Mouse (Mus musculus) liver, embryonic 16.5 days (tissue): ENCODE measurements around the gene Pdia2. TPM values are rescaled to one million over a fixed set of nuclear protein-coding genes. Genes with fewer than 3 reads are reported as not detected.
A peak's percentile ranks its signal among the peaks of the same experiment; 100 is the strongest.

Source experiments
- ATAC-seq: fragments of 200-750 bp; cut with Nextera tagmentation; 2 replicates; pipeline ENCODE4 v1.8.0; 2017; ENCODE audit warnings: low read depth, mild to moderate bottlenecking, moderate number of reproducible peaks, moderate library complexity
- H3K27ac ChIP-seq: fragments of 300-500 bp; sonication (generic); 2 replicates; pipeline ENCODE4 v1.5.1; 2014; ENCODE audit warnings: mild to moderate bottlenecking, low read length
- H3K27me3 ChIP-seq: fragments of 300-500 bp; sonication (generic); 2 replicates; pipeline ENCODE4 v1.6.1; 2014; ENCODE audit warnings: low read depth, low read length, mixed read lengths; ENCODE audit not compliant: control insufficient read depth, insufficient read depth
- H3K36me3 ChIP-seq: fragments of 300-500 bp; sonication (generic); 2 replicates; pipeline ENCODE4 v1.6.1; 2014; ENCODE audit warnings: mild to moderate bottlenecking; ENCODE audit not compliant: control insufficient read depth, insufficient read depth
- H3K4me1 ChIP-seq: fragments of 300-500 bp; sonication (generic); 2 replicates; pipeline ENCODE4 v1.6.1; 2014; ENCODE audit warnings: low read depth, low read length, mixed read lengths; ENCODE audit not compliant: control insufficient read depth
- H3K4me2 ChIP-seq: fragments of 300-500 bp; sonication (generic); 2 replicates; pipeline ENCODE4 v1.6.1; 2014; ENCODE audit warnings: low read depth, low read length, mixed read lengths
- H3K4me3 ChIP-seq: fragments of 300-500 bp; sonication (generic); 2 replicates; pipeline ENCODE4 v1.5.1; 2014; ENCODE audit warnings: low read depth, mild to moderate bottlenecking, low read length
- H3K9ac ChIP-seq: fragments of 300-500 bp; sonication (generic); 2 replicates; pipeline ENCODE4 v1.6.1; 2014; ENCODE audit warnings: low read depth, low read length
- H3K9me3 ChIP-seq: fragments of 300-500 bp; sonication (generic); replicated peaks from 2 replicates; pipeline ENCODE4 v1.6.1; 2016; ENCODE audit warnings: low read length; ENCODE audit not compliant: control insufficient read depth
- WGBS: fragments of 180-500 bp; shearing (Covaris S2); extraction: QIAGEN DNeasy Blood & Tissue Kit; methylation state at CpG from one replicate; pipeline ENCODE4 v1.1.7; 2014; ENCODE audit not compliant: insufficient replicate concordance; 5-methylcytosine and 5-hydroxymethylcytosine counted together
- polyA plus RNA-seq: library from polyadenylated mRNA; unstranded; fragments of >200 nt; fragmentation: Nextera tagmentation; extraction: Ambion mirVana; gene quantifications from 2 replicates; pipeline ENCODE4 v1.2.1, GENCODE M21; 2015

The Pdia2 gene
- polyA plus RNA-seq, 1 experiment from 2014 or later = 55.6 TPM

DNA sequence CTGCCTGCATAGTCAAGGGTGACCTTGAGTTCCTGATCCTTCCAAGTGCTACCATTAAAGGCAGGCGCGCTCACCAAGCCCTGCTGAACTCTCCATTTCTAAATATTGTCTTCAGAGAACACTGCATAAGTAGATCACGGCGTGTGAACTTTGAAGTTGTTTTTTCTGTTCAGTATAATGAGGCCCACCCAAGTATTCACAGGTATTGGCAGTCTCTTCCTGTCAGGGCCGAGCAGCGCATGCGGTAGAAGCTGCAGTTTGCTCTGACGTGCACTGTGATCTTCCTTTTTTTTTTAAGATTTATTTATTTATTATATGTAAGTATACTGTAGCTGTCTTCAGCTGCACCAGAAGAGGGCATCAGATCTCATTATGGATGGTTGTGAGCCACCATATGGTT lies 35.5 kb upstream of the Pdia2 start:
- Histone ChIP-seq H3K36me3 (no peaks in the 10 kb centered on the region), H3K4me2 (no peak overlapping the region), H3K4me3 (no peak overlapping the region), H3K27me3 (no peaks in the 10 kb centered on the region), H3K27ac (no peak overlapping the region), H3K4me1 (peaks cover 8% of the 10 kb centered on the region), H3K9ac (no peak overlapping the region), H3K9me3 (no peaks in the 10 kb centered on the region)
- ATAC-seq = no peak
- WGBS = 75% methylated on average over 8 of the region's 8 CpGs

DNA sequence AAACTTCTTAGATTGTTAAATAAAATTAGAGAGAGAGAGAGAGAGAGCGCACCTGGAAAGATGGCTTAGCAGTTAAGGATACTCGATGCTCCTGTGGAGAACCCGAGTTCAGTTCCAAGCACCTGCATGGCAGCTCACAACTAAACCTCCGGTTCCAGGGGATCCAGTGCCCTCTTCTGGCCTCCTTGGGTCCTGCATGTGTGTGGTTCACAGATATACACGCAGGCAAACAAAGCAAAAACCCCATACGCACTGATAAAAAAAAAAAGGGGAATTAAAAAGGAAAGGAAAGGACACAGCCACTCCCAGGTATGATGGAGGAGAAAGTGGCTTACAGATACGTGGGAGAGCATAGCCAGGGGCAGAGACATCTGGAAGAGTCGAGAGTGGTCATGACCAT lies 34.0 kb upstream of the Pdia2 start:
- Histone ChIP-seq H3K4me1 (peaks cover 7% of the 10 kb centered on the region), H3K27ac (no peak overlapping the region), H3K4me2 (no peak overlapping the region), H3K9me3 (no peaks in the 10 kb centered on the region), H3K4me3 (no peak overlapping the region), H3K27me3 (no peaks in the 10 kb centered on the region), H3K9ac (no peak overlapping the region), H3K36me3 (no peaks in the 10 kb centered on the region)
- WGBS = 65% methylated on average over 8 of the region's 8 CpGs
- no peak for ATAC-seq

DNA sequence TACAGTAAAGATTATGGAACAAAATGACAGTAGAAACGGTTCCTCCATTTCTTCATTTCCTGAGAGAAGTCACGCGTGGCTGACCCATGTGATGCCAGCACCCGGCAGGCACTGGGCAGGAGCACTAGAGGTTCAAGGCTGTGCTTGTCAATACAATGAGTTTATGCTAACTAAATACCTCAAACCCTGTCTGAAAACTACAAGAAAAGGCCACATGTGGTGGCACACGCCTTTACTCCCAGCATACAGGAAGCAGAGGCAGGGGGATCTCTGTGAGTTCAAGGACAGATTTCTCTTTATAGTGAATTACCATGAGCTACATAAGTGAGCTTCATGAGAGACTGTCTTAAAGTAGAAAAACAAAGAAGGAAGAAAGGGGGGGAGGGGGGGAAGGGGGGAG lies 32.3 kb upstream of the Pdia2 start:
- H3K9ac ChIP-seq = no peak overlapping the region
- 0 out of 2 replicates have a peak overlapping the region, but pooled peaks have one; percentile 17 for H3K27ac ChIP-seq
- 60% methylated on average over 5 of the region's 5 CpGs for WGBS
- no peaks in the 10 kb centered on the region for H3K9me3 ChIP-seq
- no peak overlapping the region for H3K4me3 ChIP-seq
- no peak for ATAC-seq
- no peaks in the 10 kb centered on the region; the same call in 1 of the 2 replicates for H3K4me1 ChIP-seq
- no peaks in the 10 kb centered on the region for H3K27me3 ChIP-seq
- H3K4me2 ChIP-seq = no peak overlapping the region
- H3K36me3 ChIP-seq = no peaks in the 10 kb centered on the region

DNA sequence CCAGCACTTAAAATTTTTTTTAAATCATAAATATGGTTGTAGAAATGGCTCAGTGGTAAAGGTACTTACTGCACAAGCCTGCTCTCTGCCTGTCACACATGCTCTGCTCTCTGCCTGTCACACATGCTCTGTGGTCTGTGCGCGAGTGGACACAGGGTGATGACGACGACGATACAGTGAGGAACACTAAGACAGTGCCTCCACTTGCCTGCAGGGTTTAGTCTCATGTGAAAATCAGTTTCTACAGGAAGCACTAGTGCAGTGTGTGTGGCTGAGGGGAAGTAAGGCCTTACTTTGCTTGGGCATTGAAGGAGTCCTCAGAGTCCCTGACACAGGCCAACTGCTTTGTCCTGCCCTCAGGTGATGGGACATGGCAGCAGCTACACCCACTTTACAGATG lies 30.9 kb upstream of the Pdia2 start:
- Histone ChIP-seq H3K4me2 (no peak overlapping the region), H3K27ac (no peak overlapping the region), H3K4me3 (no peak overlapping the region), H3K36me3 (no peaks in the 10 kb centered on the region), H3K9me3 (no peaks in the 10 kb centered on the region), H3K27me3 (no peaks in the 10 kb centered on the region), H3K4me1 (no peaks in the 10 kb centered on the region), H3K9ac (no peak overlapping the region)
- 40% methylated on average over 5 of the region's 5 CpGs for WGBS
- no peak for ATAC-seq

DNA sequence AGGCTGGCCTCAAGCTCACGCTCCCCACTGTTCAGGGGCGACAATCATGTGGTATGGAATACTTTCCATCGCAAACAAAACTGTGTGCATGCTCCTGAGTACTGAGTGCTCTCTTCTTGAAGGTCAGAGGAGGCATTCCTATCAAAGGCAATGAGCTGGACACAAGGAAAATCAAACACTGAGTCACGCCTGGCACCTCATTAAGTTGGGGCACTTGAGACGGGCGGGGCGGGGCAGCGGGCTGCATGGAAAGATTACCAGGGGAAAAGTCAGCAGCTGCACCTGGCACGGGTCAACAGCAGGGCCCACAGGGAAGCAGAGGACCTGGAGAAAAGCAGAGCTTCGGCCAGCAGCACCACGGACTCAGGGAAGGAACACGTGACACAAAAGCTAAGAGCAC lies 26.3 kb upstream of the Pdia2 start:
- H3K9ac ChIP-seq = no peak overlapping the region
- no peak for ATAC-seq
- no peak overlapping the region for H3K4me2 ChIP-seq
- 56% methylated on average over 12 of the region's 12 CpGs for WGBS
- H3K27me3 ChIP-seq = no peaks in the 10 kb centered on the region
- H3K9me3 ChIP-seq = no peaks in the 10 kb centered on the region
- H3K36me3 ChIP-seq = no peaks in the 10 kb centered on the region
- no peaks in the 10 kb centered on the region for H3K4me1 ChIP-seq
- H3K4me3 ChIP-seq = no peak overlapping the region
- no peak overlapping the region for H3K27ac ChIP-seq

DNA sequence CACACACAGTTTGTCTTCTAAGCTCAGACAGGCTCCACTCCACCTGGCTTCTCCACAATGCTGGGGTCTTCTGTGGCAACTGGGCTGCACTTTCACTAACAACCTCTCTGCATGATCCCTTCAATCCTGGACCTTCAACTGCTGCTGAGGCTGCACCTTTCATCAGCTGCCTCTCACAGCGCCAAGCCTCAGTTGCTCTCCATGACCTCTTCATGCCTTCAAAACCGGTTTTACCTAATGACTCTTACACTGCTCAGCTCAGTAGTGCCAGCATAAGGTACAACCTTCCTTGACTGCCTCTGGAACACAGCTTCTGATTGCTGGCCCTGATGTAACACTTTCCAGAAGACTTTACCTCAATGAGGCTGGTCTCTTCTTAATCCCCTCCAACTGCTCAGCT lies 22.6 kb upstream of the Pdia2 start:
- Histone ChIP-seq H3K9ac (no peak overlapping the region), H3K4me3 (no peak overlapping the region), H3K27ac (no peak overlapping the region), H3K9me3 (no peaks in the 10 kb centered on the region), H3K4me2 (no peak overlapping the region), H3K36me3 (no peaks in the 10 kb centered on the region), H3K4me1 (no peaks in the 10 kb centered on the region), H3K27me3 (no peaks in the 10 kb centered on the region)
- 66% methylated on average over 2 of the region's 2 CpGs for WGBS
- ATAC-seq = no peak

DNA sequence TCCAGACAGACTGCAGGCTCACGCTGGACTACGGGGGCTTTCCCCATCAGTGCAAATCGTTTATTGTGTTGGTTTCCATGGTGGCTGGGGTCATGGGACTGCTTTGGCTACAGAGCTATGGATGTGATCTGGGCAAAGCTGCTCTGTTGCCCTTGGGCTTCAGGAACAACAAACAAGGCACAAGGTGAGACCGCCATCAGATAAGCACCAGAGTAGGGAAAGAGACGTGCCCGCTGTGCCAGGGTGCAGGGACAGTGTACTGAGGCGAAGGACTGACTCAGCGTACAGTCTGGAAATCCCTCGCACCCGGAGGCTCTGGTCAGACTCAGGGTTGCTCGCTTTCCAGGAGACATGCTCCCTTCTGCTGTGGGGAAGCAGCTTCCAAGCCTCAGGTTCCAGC lies 13.8 kb upstream of the Pdia2 start:
- no peak overlapping the region for H3K27ac ChIP-seq
- no peak overlapping the region for H3K4me2 ChIP-seq
- H3K4me3 ChIP-seq = no peak overlapping the region
- no peak for ATAC-seq
- WGBS = 75% methylated on average over 11 of the region's 11 CpGs
- H3K9me3 ChIP-seq = no peaks in the 10 kb centered on the region
- H3K9ac ChIP-seq = no peak overlapping the region
- no peaks in the 10 kb centered on the region for H3K4me1 ChIP-seq
- no peaks in the 10 kb centered on the region for H3K36me3 ChIP-seq
- no peaks in the 10 kb centered on the region; the same call in 1 of the 2 replicates for H3K27me3 ChIP-seq

DNA sequence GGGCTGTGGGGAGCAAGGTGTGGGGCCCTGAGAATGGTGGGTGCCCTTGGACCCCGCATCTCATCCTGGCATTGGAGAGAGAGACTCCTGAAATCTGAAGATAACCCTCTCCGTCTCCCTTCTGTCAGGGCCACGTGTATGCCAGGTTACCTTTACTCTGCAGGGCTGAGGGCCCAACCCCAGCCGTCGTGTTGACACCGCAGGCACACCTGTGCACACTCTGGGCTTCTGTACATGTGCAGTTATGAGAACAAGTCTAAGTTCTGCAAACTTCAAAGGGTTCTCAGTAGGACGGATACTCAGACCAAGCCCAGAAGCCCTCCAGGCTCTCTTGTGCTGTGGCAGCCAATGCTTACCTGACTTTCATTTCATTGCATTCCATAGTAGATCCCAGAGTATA lies 13.4 kb upstream of the Pdia2 start:
- Histone ChIP-seq H3K27ac (no peak overlapping the region), H3K9me3 (no peaks in the 10 kb centered on the region), H3K4me2 (no peak overlapping the region), H3K9ac (no peak overlapping the region), H3K4me1 (no peaks in the 10 kb centered on the region), H3K36me3 (no peaks in the 10 kb centered on the region), H3K27me3 (no peaks in the 10 kb centered on the region; the same call in 1 of the 2 replicates), H3K4me3 (no peak overlapping the region)
- ATAC-seq = no peak
- WGBS = 81% methylated on average over 7 of the region's 7 CpGs

DNA sequence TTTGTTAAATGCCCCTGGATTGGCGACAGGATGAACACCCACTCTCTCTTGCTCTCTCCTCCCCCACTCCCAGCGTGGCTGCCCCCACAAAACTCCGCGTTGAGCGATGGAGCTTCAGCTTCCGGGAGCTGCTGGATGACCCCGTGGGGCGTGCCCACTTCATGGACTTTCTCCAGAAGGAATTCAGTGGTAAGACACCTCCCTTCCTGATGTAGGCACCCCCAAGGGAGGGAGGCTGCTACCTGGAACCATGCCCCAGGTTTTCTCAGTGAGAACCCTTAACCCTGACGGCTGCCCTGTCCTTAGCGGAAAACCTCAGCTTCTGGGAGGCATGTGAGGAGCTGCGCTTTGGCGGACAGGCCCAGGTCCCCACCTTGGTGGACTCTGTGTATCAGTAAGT lies 8.8 kb upstream of the Pdia2 start, which contains the start of gene Arhgdig:
TSS of gene Arhgdig (minus strand) at position 101 of the 400 bp plus-strand sequence.
- no peak within 1 kb of the TSS for H3K4me3 ChIP-seq
- H3K27me3 ChIP-seq = peaks cover 30% of the 10 kb centered on the region
- H3K27ac ChIP-seq = no peak within 1 kb of the TSS
- ATAC-seq = no peak
- no peaks in the 10 kb centered on the region for H3K9me3 ChIP-seq
- no peaks in the 10 kb centered on the region for H3K36me3 ChIP-seq
- H3K4me2 ChIP-seq = no peak within 1 kb of the TSS
- peaks cover 9% of the 10 kb centered on the region for H3K4me1 ChIP-seq
- H3K9ac ChIP-seq = no peak within 1 kb of the TSS
- WGBS = 81% methylated on average over 12 of the region's 12 CpGs
